Mouse (Mus musculus): ENCODE data around the gene Igfbp4.

The Igfbp4 gene

GRCm38 (mm10) chr11:99041841-99042780 is 1.1 kb downstream of the Igfbp4 start:
- DNase-seq (ENCODE audit: low spot score in 2 of 2), result no peak

DNA sequence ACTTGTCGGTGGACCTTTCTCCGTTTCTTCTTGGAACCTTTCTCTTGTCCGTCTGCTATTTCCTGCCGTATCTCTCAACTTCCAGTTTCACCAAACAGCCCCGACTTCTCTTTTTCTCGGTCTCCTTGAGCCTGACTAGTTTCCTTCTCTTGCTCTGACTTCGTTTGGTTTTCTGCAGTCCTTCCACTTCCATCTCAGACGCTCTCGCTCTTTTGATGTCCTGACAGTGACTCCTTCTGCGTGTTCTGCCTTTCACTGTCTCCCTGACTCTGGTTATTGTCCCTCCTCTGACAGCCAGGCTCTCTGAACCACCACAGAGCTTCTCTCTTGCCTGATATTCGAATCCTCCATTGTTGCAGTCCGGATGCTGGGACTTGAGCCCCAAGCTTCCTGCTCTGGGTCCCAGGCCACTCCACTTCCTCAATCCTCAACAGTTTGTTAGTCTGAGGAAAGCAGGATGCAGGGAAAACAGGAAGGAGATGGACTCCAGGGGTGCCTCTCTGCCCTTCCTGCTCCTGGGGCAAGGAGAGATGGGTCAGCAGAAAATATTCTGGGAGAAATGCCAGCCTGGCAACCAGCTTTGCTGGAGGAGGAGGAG is 1.9 kb downstream of the Igfbp4 start:
- DNase-seq (ENCODE audit: low spot score in 2 of 2), result no peak

DNA sequence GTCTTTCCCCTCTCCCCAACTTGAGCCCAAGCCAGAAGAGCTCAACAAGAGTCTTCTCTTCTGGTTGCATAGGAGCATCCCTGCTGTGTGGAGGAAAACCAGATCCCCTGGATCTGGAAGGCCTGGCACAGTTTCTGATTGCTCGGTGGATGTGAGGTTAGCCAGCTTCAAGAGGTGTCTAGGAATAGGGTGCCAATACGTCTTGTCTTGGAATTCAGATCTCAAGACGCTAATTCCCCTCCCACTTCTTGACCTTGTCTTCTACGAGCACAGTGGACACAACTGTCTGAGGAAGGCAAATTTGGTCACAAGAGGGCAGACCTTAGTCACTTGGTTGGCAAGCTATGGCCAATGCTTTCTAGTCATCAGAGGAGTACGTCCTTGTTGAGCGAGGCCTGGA is 2.6 kb downstream of the Igfbp4 start:
- DNase-seq (ENCODE audit: low spot score in 2 of 2), result no peak

- DNase-seq (ENCODE audit: low spot score in 2 of 2), result no peak
Measured at GRCm38 (mm10) chr11:99044306-99044705, 3.3 kb downstream of the Igfbp4 start.

- DNase-seq (ENCODE audit: low spot score in 2 of 2), result no peak
Measured at GRCm38 (mm10) chr11:99045159-99045889, 4.3 kb downstream of the Igfbp4 start.

- DNase-seq (ENCODE audit: low spot score in 2 of 2), result no peak
Measured at GRCm38 (mm10) chr11:99047120-99047519, 6.1 kb downstream of the Igfbp4 start.

GRCm38 (mm10) chr11:99047643-99048042 is 6.6 kb downstream of the Igfbp4 start:
- DNase-seq (ENCODE audit: low spot score in 2 of 2), result peak in 1 of 2 experiments; percentile 16

- no peak for DNase-seq (ENCODE audit: low spot score in 2 of 2)
Measured at GRCm38 (mm10) chr11:99055143-99055542, 14.1 kb downstream of the Igfbp4 start.

DNA sequence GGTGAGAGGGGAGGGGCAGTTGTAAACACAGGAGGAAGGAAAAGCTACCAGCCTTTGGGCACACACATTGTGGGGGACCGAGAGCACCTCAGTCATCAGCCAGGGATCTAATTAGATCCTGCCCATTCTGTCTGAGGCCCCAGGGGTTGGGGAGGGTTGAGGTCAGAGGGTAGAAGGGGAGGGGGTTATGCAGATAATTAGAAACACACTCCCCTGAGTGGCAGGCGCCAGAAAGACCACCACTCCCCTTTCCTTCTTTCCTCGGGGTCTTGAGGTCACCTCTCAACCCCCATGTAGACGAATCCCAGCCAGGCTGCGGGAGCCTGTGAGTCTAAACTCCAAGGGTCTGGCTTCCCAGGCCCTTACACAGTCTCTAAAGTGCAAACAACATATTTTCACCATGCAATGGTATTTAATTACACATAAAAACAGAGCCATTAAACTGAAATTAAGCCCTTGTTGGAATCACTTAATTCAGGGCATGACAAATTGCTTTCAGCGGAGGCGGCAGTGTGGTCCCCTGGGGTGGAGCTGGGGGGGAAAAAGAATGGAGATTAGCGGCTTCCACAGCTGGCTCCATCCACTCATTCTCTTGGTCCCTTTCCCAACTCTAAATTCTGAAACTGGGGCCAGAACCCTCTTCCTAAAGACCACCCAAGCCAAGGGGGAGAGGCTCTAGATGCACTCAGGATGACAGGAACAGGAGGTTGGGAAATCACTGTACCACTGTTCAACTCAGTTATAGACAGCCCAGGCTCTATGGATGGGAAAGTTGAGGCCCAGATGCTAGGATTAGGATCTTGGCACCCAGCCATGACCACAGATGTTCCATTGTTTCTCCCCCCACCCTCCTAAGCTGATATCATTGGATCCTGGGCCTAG is 14.8 kb downstream of the Igfbp4 start:
- DNase-seq (ENCODE audit: low spot score in 2 of 2), result no peak

DNA sequence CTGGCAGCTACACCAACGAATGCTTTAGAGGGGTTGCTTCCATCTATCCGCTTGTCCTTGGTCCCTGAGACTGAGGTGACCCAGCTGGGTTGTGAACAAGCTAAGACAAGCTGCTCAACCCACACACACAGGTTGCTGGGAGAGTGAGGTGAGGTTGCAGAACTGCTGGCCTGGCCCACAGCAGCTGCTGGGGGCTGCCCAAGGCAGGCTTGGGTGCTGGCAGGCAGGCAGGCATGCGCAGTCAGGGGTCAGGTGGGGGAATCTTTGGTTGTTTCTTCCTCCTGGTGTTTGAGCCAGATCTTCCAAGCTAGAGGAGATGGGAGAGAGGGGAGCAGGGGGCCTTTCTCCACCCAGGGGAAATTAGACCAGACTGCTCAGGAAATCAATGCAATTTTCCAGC is 19.4 kb downstream of the Igfbp4 start:
- no peak for DNase-seq (ENCODE audit: low spot score in 2 of 2)

- DNase-seq (ENCODE audit: low spot score in 2 of 2), result no peak
Measured at GRCm38 (mm10) chr11:99062661-99063060, 21.6 kb downstream of the Igfbp4 start.

DNA sequence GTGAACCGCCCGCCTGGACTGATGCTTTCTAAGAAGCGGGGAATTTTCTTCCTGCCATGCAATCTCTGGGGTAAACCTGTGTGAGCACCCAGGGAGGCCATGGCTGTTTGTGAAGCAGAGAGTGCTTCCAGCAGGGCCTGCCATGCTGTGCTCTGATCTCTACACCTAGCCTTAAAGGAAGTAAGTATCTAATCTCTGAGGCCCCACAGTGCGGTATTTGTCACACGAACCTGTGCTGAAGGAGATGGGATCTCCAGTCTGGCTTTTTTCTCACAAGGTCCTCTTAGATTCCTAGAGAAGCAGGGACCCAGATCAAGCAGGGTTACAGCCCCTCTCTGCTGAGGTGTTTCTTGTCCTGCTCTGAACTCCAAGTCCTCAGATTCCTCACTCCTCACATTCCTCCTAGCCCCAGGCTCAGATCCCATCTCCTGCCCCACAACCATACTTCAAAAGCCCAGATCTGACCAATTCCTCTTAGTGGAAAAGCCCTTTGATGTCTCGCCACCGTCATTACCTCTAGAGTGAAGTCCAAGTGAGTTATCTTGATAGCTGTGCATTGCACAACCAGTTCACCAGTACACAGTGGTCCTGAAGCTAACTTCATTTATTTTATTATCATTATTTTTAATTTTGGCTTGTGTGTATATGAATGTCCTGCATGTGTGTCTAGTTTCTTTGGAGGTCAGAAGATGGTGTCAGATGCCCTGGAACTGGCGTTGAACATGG is 22.5 kb downstream of the Igfbp4 start:
- no peak for DNase-seq (ENCODE audit: low spot score in 2 of 2)

DNA sequence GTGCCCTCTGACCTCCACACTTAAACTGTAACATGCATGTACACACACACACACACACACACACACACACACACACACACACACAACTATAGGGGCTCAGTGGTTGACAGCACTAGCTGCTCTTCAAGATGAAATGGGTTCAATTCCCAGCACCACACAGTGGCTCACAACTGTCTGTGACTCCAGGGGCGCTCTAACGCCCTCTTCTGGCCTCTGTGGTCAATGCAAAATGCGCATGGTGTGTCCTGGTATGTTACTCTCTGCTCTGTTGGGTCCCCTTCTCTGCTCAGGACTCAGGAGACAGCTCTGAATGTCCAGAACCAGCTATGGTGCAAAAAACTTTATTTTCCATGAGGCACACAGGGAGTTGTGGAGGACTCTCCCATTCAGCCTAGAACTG is 24.3 kb downstream of the Igfbp4 start:
- DNase-seq (ENCODE audit: low spot score in 2 of 2), result no peak

DNA sequence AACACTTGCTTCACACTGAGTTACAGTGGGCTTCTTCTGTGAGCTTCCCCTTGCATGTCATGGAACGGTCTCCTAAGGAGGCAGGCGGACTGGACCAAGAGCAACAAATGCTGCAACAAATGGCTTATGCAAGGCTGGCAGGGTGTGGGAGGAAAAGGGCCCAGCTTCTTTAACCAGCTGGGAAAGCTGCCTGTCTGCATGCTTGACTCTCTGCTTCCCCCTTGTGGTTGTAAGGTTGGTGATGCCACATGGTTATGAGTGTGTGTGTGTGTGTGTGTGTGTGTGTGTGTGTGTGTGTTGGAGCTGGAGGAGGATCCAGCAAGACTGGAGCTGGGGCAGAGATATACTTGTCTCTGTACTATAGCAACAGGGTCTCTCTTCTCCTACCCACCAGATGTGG is 24.9 kb downstream of the Igfbp4 start:
- peak; percentile 84 to 85 for DNase-seq (ENCODE audit: low spot score in 2 of 2)

GRCm38 (mm10) chr11:99067591-99067990 is 26.5 kb downstream of the Igfbp4 start:
- DNase-seq (ENCODE audit: low spot score in 2 of 2), result no peak

DNA sequence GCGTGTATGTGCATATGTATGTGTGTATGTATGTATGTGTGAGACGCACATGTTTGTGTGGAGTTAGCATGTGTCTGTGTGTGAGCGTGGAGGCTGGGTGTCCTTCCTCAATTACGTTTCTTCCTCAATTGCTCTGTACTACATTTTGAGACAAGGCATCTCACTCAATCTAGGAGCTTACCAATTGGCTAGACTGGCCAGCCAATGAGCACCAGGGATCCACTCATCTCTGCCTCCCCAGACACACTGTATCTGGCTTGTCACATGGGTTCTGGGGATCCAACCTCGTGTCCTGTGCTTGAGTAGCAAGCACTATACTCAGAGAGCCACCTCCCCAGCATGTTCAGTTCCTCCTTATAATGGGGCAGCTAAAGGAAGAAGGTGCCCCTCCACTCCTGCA is 27.4 kb downstream of the Igfbp4 start:
- DNase-seq (ENCODE audit: low spot score in 2 of 2), result no peak

GRCm38 (mm10) chr11:99071866-99072265 is 30.8 kb downstream of the Igfbp4 start:
- DNase-seq (ENCODE audit: low spot score in 2 of 2), result no peak

DNA sequence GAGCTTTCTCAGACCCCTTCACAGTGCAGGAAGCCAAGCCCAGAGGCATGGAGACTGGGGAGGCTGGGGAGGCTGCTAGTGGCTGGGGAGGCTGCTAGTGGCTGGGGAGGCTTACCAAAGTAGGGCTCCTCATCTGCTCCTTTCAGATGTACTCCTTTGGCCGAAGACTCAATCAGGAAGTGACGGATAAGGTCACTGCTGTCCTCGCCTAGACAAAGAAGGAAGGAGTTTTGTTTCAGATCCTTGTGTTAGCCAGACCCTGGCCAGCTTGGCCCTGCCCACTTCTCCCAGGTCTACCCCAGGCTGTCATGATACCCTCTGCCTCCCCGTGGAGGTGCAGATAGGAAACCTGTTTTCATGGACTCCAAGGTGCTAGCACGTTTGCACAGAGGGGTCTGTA is 32.7 kb downstream of the Igfbp4 start:
- no peak for DNase-seq (ENCODE audit: low spot score in 2 of 2)

DNA sequence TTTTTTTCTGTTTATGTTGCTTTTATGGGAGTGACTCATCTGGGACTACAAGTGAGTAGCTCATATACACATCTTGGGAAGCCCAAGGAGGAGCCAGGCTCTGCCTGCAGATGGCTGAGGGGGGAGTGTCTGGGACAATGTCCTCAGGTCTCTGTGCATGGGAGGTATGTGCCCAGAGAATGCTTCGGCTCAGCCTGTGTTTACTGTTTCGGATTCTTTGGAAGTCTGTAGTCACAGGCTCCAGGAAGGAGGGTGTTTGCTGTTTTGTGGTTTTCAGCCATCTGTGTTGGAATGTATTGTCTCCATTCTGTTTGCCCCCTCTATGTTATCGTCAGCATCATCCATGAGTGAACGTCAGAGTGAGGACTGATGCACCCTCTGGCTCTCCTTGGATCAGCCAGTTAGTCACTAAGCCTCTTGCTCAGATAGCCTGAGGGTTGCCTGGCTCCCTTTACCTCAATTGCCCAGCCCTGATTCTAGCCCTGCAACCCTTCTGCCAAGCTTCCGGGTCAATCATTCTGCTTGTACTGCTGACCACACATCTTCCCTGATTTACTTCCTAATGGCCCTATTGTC is 35.8 kb downstream of the Igfbp4 start:
- DNase-seq (ENCODE audit: low spot score in 2 of 2), result no peak

DNA sequence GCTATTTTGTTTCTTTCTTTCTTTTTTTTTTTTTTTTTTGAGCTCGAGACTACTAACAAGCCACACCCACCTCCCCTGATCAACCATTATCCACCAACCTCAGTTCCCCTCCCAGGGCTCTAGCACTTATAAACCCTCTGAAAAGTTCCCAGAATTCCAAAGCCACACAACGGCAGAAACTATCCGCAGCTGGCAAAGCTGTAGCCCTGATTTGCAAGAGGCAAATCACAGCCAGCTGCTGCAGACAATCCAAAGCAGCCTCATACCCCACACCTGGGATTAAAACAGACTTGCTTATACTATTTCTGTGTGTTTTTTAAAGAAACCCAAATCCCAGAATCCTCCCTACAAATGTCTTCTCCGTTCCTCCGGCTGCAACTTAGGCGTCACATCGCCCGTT is 36.8 kb downstream of the Igfbp4 start:
- no peak for DNase-seq (ENCODE audit: low spot score in 2 of 2)

All from right cerebral cortex, adult 2 months (tissue).